26 mouse cellular contexts compared by ENCODE assay signal in the genomic region with DNA sequence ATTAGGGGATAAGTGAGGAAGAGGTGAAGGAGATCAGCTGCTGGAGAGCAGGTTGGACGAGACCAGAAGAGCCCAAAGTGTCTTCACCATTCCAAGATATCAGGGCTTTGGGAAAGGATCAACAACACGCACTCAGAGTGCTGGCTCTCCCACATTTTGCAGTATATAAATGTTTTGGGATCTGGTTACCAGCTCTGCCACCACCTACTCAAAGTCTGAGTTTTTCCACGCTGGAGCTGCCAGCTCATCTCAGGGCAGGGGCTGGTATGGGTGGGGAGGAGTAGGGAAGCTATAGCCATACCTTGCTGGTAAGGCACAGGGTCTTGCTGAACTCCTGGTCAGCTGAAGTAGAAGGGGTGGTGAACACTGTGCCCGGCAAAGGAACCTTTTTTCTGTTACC. TPM values are rescaled to one million over a fixed set of nuclear protein-coding genes. Genes with fewer than 3 reads are reported as not detected.
DNase-seq lines count a peak whose midpoint lies in the region; ATAC-seq lines count a peak whose summit lies in the region.
"Had no signal": no experiment of that assay in that cellular context is flagged by ENCODE, and none has a peak within 500 bp of the region (broad histone marks: within the 10 kb centered on the region; RNA-seq: fewer than 3 reads in every experiment).

No protein-coding gene starts in this region.

- H3K27ac ChIP-seq in kidney, embryonic 15.5 days: peak overlapping the region; percentile 39; the same call in 1 of the 2 replicates
- peak overlapping the region; percentile 38 for H3K27ac ChIP-seq in lung, embryonic 15.5 days
- H3K27ac ChIP-seq: forebrain, embryonic 13.5 days; gastrocnemius, adult 2 months; hindbrain, embryonic 13.5 days; limb, embryonic 10.5 days; neural tube, embryonic 15.5 days had no signal

- WGBS in kidney, embryonic 15.5 days: 80% methylated on average over 4 of the region's 4 CpGs
- 65% methylated on average over 4 of the region's 4 CpGs for WGBS in lung, embryonic 15.5 days

- DNase-seq in frontal cortex, adult 2 months (ENCODE audit: extremely low spot score in 1 of 2, low spot score in 1 of 2): peak; percentile 2 to 6
- DNase-seq in frontal cortex, postnatal 14 days (ENCODE audit: low spot score in 2 of 2): no peak
- DNase-seq in kidney, adult 11 months: no peak
- no peak for DNase-seq in lung, postnatal 36 days
- DNase-seq in brain, adult 2 months (ENCODE audit: low read depth, low spot score): peak; percentile 38
- no peak for DNase-seq in spleen, postnatal 36 days (ENCODE audit: low spot score in 2 of 2)
- DNase-seq: cerebellum, adult 9-11 months; gastrocnemius, adult 2 months; kidney, adult 8-10 months; thymus, adult 18-20 months; thymus, postnatal 4 days had no signal

- H3K9ac ChIP-seq in kidney, embryonic 15.5 days: no peak overlapping the region
- no peak overlapping the region for H3K9ac ChIP-seq in lung, embryonic 15.5 days
- H3K9ac ChIP-seq: forebrain, embryonic 13.5 days; hindbrain, embryonic 13.5 days; neural tube, embryonic 15.5 days had no signal

- ATAC-seq in kidney, embryonic 15.5 days (replicated peaks; ENCODE audit: low FRiP score): no peak
- ATAC-seq in lung, embryonic 15.5 days (ENCODE audit: borderline replicate concordance, extremely low read depth, low FRiP score, low TSS enrichment): no peak
- ATAC-seq: activated CD4-positive, CD25-positive, alpha-beta regulatory T cell, adult 4 months; CD4-positive, CD25-positive, alpha-beta regulatory T cell, adult 4 months; forebrain, embryonic 13.5 days; inflammation-experienced regulatory T-cells, adult 6 months; midbrain, embryonic 16.5 days had no signal

- H3K9me3 ChIP-seq in kidney, embryonic 15.5 days (replicated peaks): no peaks in the 10 kb centered on the region
- no peaks in the 10 kb centered on the region for H3K9me3 ChIP-seq in lung, embryonic 15.5 days
- H3K9me3 ChIP-seq: forebrain, embryonic 13.5 days; hindbrain, embryonic 13.5 days; limb, embryonic 10.5 days; neural tube, embryonic 15.5 days had no signal

- H3K4me2 ChIP-seq in kidney, embryonic 15.5 days: no peak overlapping the region
- H3K4me2 ChIP-seq in lung, embryonic 15.5 days: no peak overlapping the region
- H3K4me2 ChIP-seq: forebrain, embryonic 13.5 days; hindbrain, embryonic 13.5 days; liver, embryonic 11.5 days; neural tube, embryonic 15.5 days had no signal

- H3K36me3 ChIP-seq in kidney, embryonic 15.5 days: no peaks in the 10 kb centered on the region
- H3K36me3 ChIP-seq in lung, embryonic 15.5 days: no peaks in the 10 kb centered on the region
- H3K36me3 ChIP-seq: hindbrain, embryonic 13.5 days; limb, embryonic 10.5 days; neural tube, embryonic 15.5 days had no signal

- H3K27me3 ChIP-seq in kidney, embryonic 15.5 days: no peaks in the 10 kb centered on the region
- no peaks in the 10 kb centered on the region for H3K27me3 ChIP-seq in lung, embryonic 15.5 days
- H3K27me3 ChIP-seq: forebrain, embryonic 13.5 days; hindbrain, embryonic 13.5 days; neural tube, embryonic 15.5 days had no signal

- no peak overlapping the region for H3K4me3 ChIP-seq in kidney, embryonic 15.5 days (replicated peaks)
- H3K4me3 ChIP-seq in lung, embryonic 15.5 days: no peak overlapping the region
- H3K4me3 ChIP-seq: forebrain, embryonic 13.5 days; gastrocnemius, adult 2 months; hindbrain, embryonic 13.5 days; limb, embryonic 10.5 days; neural tube, embryonic 15.5 days had no signal

- H3K4me1 ChIP-seq in kidney, embryonic 15.5 days: no peaks in the 10 kb centered on the region
- no peaks in the 10 kb centered on the region for H3K4me1 ChIP-seq in lung, embryonic 15.5 days
- H3K4me1 ChIP-seq: forebrain, embryonic 13.5 days; hindbrain, embryonic 13.5 days; limb, embryonic 10.5 days; neural tube, embryonic 15.5 days had no signal

RNA-seq across cellular contexts. Expression of gene Olfr371, which starts 5.6 kb away (rescaled TPM):
- not detected in 2 replicates for polyA plus RNA-seq in frontal cortex, adult 2 months (2012; rRNA removed)
- not detected in 2 replicates for polyA plus RNA-seq in kidney, embryonic 15.5 days (2015; fragmentation: Nextera tagmentation; extraction: Ambion mirVana)
- not detected in 2 replicates for polyA plus RNA-seq in lung, embryonic 15.5 days (2015; fragmentation: Nextera tagmentation; extraction: Ambion mirVana)
- polyA plus RNA-seq: activated CD4-positive, CD25-positive, alpha-beta regulatory T cell, adult 4 months; brain, embryonic 14.5 days; CD4-positive, CD25-positive, alpha-beta regulatory T cell, adult 4 months; cortical plate, adult 2 months; embryonic facial prominence, embryonic 11.5 days; forebrain, embryonic 13.5 days; gonadal fat pad, adult 2 months; hindbrain, embryonic 13.5 days; inflammation-experienced regulatory T-cells, adult 6 months; limb, embryonic 10.5 days; liver, embryonic 11.5 days; midbrain, embryonic 16.5 days; neural tube, embryonic 15.5 days had no signal

Comparison
In these comparisons a context has a peak if more than half of its experiments do, and no peak if none do; other contexts are left out.
1. DNase-seq: peak in frontal cortex, adult 2 months (2 of 2) and brain, adult 2 months (single experiment); none in frontal cortex, postnatal 14 days (0 of 2), kidney, adult 11 months (single experiment), lung, postnatal 36 days (single experiment) and spleen, postnatal 36 days (0 of 2).